Mouse (Mus musculus) bone marrow, adult 2 months (tissue): ENCODE results near the gene Sdad1.

ENCODE experiments used
- CTCF ChIP-seq: fragments of 200-500 bp; IDR thresholded peaks from 2 replicates; pipeline ENCODE4 v1.5.1; 2011; ENCODE audit warnings: low read length, control low read depth; ENCODE audit not compliant: control insufficient read depth, insufficient read depth
- POLR2A ChIP-seq: fragments of 200-500 bp; IDR thresholded peaks from 2 replicates; pipeline ENCODE4 v1.6.1; 2011; ENCODE audit warnings: low read depth, mild to moderate bottlenecking, control low read depth, low read length, borderline replicate concordance; ENCODE audit not compliant: control insufficient read depth

GRCm38 (mm10) chr5:92262646-92263045 is 47.6 kb downstream of the Sdad1 start:
- no peak for TF ChIP-seq CTCF
- TF ChIP-seq POLR2A: no peak
